Mouse (Mus musculus): Measurements from ENCODE around the gene Abca1. TPM values are rescaled to one million over a fixed set of nuclear protein-coding genes. Genes with fewer than 3 reads are reported as not detected.

Abca1 gene
- polyA plus RNA-seq, 1 experiment = 0.72 TPM

- TF ChIP-seq GATA1 (IDR thresholded peaks at IDR 0.05; ENCODE audit: low read length) = no peak
Observed at GRCm38 (mm10) chr4:53023189-53023925, 136.3 kb downstream of the Abca1 start.

GRCm38 (mm10) chr4:53018392-53018791 is 141.3 kb downstream of the Abca1 start:
- no peak for TF ChIP-seq GATA1 (IDR thresholded peaks at IDR 0.05; ENCODE audit: low read length)

GRCm38 (mm10) chr4:53015024-53015423 is 144.7 kb downstream of the Abca1 start:
- no peak for TF ChIP-seq GATA1 (IDR thresholded peaks at IDR 0.05; ENCODE audit: low read length)

DNA sequence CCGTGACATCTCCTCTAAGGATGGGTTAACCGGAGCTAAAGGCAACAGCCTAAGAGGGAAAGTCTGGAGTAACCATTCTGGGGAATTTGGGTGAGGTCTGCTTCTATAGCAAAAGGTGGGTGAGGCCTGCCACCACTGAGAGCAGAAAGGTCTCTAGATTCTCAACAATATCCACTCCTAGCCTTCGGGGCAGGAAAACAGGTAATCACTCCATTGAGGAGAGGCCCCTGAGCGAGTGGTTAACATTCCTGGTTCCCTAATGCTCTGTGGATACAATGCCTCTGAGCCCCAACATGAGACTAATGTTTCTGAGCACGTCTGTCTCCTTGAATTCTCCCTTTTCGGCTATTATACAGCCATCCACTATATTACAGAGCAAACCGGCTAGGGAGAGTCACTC is 145.3 kb downstream of the Abca1 start:
- no peak for TF ChIP-seq GATA1 (IDR thresholded peaks at IDR 0.05; ENCODE audit: low read length)

DNA sequence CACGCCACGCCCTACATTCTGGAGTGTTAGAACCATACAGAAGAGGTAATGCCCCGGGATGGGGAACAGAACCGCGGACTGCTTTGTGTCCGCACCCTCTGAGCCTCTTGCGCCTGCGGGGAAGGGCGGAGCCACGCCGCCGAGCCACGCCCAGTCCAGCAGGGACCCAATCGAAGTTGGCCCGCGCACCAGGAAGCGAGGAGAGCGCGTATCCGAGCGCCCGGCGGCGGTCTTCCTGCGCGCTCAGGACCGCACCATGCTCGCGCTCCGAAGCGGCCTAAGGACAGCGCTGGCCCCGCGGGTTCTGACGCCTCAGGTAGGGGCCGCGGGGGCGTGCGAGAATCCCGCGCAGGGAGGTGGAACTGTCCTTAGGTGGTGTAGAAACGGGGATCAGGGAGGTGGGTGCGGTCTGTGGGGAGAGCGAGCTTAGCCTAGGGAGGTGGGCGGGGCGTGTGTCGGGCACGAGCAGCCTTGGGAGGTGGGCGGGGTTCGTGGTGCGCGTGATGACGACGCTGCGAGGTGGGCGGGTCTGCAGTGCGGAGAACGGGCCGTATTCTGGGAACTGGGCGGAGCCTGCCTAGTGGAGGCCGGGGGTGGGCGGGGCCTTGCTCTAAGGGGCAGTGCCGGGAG is 147.8 kb downstream of the Abca1 start, which contains the start of gene Nipsnap3b:
Nipsnap3b (plus strand) TSS at position 149 of the 630 bp plus-strand sequence.
- TF ChIP-seq GATA1 (IDR thresholded peaks at IDR 0.05; ENCODE audit: low read length) = no peak

DNA sequence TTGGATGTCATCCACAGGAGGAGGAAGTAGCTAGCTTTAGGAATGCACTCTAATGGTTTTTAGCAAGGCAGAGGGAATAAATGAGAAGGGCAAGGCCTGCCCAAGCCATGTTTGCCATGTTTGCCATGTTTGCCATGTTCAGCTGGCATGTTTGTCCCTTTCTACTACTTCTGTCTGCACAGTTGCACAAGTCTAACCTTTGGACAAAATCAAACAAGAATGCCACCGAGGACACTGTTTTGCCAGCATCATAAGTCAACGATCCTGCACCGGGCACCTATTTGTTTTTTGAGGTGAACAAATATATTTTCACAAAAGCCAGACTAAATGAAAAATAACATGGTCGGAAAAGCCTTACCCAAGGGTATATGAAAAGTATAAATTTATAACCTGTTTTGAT is 149.8 kb downstream of the Abca1 start:
- no peak for TF ChIP-seq GATA1 (IDR thresholded peaks at IDR 0.05; ENCODE audit: low read length)

DNA sequence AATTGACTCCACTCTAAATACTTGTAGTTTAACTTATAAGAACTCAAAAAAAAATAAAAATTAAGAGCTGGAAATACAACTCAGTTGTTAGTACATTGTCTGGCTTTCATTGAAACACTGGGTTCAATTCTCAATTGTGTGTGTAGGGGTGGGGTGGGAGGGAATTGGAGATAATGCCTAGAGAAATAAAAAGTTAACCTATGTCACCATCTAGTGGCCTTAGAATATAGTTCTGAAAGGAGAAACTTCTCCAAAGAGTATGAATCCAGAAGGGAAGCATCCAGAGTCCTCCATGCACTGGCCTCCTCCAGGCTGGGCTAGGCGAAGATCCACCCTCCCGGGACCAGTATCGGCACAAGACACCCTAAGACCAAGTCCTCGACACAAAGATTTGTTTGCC is 150.5 kb downstream of the Abca1 start:
- TF ChIP-seq GATA1 (IDR thresholded peaks at IDR 0.05; ENCODE audit: low read length) = no peak

DNA sequence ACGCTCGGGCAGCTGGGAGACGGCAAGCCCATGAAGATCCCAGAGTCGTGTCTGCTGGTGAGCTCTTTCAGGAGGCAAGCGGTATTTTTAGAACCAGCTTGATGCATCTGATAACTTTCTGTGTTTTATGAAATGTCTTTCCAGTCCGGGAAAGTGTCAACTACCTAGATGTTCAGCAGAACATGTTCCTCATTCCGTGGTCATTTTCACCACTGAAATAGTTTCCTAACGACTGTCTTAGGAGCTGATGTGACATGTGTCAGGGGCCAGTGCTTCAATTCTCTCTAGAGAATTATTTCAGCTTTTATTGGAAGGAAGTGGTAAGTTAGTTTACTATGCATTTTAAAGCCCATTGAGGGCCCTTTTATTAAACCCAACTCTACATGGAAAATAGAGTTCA is 159.5 kb downstream of the Abca1 start:
- TF ChIP-seq GATA1 (IDR thresholded peaks at IDR 0.05; ENCODE audit: low read length) = no peak

GRCm38 (mm10) chr4:52999449-52999848 is 160.2 kb downstream of the Abca1 start:
- no peak for TF ChIP-seq GATA1 (IDR thresholded peaks at IDR 0.05; ENCODE audit: low read length)

- TF ChIP-seq GATA1 (IDR thresholded peaks at IDR 0.05; ENCODE audit: low read length) = no peak
Observed at GRCm38 (mm10) chr4:52989248-52989647, 170.4 kb downstream of the Abca1 start, which contains the start of gene Nipsnap3a. Gene Nipsnap3a, plus strand, starts transcription at chr4:52989272.

GRCm38 (mm10) chr4:52986266-52986665 is 173.4 kb downstream of the Abca1 start:
- TF ChIP-seq GATA1 (IDR thresholded peaks at IDR 0.05; ENCODE audit: low read length) = no peak

DNA sequence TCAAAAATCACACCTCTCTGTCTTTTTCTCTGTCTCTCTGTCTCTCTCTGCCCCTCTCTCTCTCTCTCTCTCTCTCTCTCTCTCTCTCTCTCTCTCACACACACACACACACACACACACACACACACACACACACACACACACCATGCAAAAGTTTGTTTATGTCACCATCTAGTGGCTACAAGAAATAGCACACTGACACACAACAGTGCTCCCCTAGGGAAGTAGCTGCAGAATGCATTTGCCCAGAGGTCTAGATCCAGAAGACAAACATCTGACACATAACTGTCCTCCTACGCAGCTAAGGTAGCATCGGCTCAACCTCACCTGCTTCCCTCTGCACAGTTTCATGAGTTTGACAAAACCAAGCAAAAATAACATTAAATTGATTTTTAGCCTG is 174.5 kb downstream of the Abca1 start:
- no peak for TF ChIP-seq GATA1 (IDR thresholded peaks at IDR 0.05; ENCODE audit: low read length)

Other genes with a start within 250 kb of the Abca1 start
- gene Olfr272, start 240.7 kb downstream of the Abca1 start, polyA plus RNA-seq (2012) = not detected in 2 replicates
- gene Olfr270, start 195.3 kb downstream of the Abca1 start, polyA plus RNA-seq (2012) = not detected in 2 replicates
- gene Nipsnap3a, start 170.6 kb downstream of the Abca1 start, polyA plus RNA-seq (2012) = not detected in 2 replicates
- 25.7 and 26.5 TPM in 2 replicates for gene Nipsnap3b, start 148.0 kb downstream of the Abca1 start, polyA plus RNA-seq (2012)